Mouse (Mus musculus) gastrocnemius, adult 18-20 months (tissue): ENCODE results near the gene Olfr297. TPM values are rescaled to one million over a fixed set of nuclear protein-coding genes. Genes with fewer than 3 reads are reported as not detected.

ENCODE experiments used
- DNase-seq: peaks from one replicate; pipeline ENCODE4 v3.0.0; 2021; ENCODE audit warnings: low spot score
- long read RNA-seq, 2 experiments: library from polyadenylated mRNA; stranded (forward); transcript quantifications; one replicate each; pipeline ENCODE4 v2.0.0; 2021
- total RNA-seq, 2 experiments: library from RNA; stranded (reverse); gene quantifications; 2 replicates each; pipeline ENCODE4 v1.2.3; 2021

The Olfr297 gene
- not detected for total RNA-seq
- long read RNA-seq, experiment 1, result 0 reads
- long read RNA-seq, experiment 2, result 0 reads

GRCm38 (mm10) chr7:86519668-86520067 lies at the start of gene Olfr297:
Gene Olfr297 (plus strand): TSS chr7:86519968.
- no peak for DNase-seq

- DNase-seq, result no peak
Observed at GRCm38 (mm10) chr7:86492384-86492783, 27.4 kb upstream of the Olfr297 start, which contains the start of gene Olfr298. Gene Olfr298 (minus strand): TSS chr7:86492484.

Other genes starting within 250 kb of the Olfr297 start
- not detected for gene Olfr310, start 242.8 kb upstream of the Olfr297 start, total RNA-seq
- not detected for gene Olfr309, start 206.3 kb upstream of the Olfr297 start, total RNA-seq
- gene Olfr308, start 194.3 kb upstream of the Olfr297 start, total RNA-seq, result not detected
- gene Olfr307, start 182.4 kb upstream of the Olfr297 start, total RNA-seq, result not detected
- gene Olfr305, start 153.0 kb upstream of the Olfr297 start, total RNA-seq, result not detected
- gene Olfr304, start 133.3 kb upstream of the Olfr297 start, total RNA-seq, result not detected
- gene Olfr303, start 122.2 kb upstream of the Olfr297 start, total RNA-seq, result not detected
- gene Olfr301, start 116.1 kb upstream of the Olfr297 start, total RNA-seq, result not detected
- gene Olfr299, start 60.0 kb upstream of the Olfr297 start, total RNA-seq, result not detected
- gene Olfr298, start 27.5 kb upstream of the Olfr297 start, total RNA-seq, result not detected
- not detected for gene Olfr295, start 63.9 kb downstream of the Olfr297 start, total RNA-seq
- not detected for gene Olfr294, start 96.7 kb downstream of the Olfr297 start, total RNA-seq
- not detected for gene Olfr293, start 129.1 kb downstream of the Olfr297 start, total RNA-seq
- not detected for gene Olfr292, start 168.4 kb downstream of the Olfr297 start, total RNA-seq